Mouse (Mus musculus) c-Kit-positive CD71-negative TER-119-negative erythroid progenitor cells, embryonic 14.5 days (primary cell): ENCODE data around the gene Atp8a2.
A peak's percentile ranks its signal among the peaks of the same experiment; 100 is the strongest.

Experiments used
- DNase-seq: peaks from one replicate; pipeline ENCODE4 v3.0.0-alpha.2; 2013; ENCODE audit warnings: low read depth

Gene Atp8a2

DNA sequence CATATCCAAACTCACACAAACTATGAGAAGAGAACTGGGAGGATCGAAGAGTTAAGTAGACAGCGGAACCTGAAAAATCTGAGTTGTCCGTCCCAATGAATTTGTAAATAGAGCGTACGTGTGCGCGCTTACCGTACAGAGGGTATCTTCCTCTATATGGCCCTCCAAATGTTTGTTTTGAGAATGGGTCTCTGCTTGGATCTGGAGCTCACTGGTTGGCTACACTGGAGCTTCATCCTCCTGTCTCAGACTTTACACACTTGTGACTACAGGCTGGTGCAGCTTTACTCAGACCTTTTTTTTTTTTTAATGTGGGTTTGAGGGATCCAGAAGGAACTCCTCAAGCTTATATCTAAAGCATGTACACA, 598.7 kb downstream of the Atp8a2 start:
- DNase-seq, result no peak

DNA sequence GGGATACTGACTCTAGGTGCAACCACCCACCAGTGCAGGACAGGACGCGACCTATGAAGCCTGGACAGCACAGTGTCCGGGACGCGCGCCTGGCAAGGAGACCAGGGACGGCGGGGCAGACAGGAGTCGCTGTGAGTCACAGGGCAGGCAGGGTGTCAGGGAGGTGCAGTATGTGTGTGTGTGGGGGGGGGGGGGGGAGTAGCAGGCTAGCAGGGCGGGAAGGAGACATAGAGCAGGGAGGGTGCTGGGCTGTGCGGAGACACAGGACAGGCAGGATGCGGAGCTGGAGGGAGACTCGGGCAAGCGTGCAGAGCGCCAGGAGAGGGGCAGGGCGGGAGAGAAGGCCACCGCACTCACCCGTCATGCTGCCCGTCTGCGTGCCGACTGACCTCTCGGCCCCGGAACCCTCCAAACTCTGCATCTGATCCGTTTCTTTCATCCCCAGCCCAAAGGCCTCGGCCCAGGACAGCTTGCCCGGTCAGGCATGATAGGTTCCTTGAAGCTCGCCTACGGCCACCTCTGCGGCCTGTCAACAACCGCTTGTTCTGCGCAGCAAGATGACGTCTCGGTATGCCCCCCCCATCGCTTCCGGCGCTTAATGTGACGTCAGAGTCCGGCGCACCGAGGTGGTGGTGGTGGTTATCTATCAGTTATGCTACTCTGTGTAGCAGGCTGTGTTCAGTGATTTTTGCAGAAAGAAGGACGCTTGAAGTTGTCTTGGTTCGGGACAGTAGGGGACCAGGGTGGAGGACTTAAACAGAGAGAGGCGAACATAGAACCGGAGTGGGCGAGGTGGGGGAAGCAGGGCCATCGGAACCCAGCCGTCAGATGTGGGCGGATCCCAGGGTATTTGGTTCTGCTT, 599.4 kb downstream of the Atp8a2 start, which contains the start of gene Cdadc1:
Cdadc1 (minus strand) TSS at position 562 of the 862 bp plus-strand sequence.
- peak; percentile 82 for DNase-seq

DNA sequence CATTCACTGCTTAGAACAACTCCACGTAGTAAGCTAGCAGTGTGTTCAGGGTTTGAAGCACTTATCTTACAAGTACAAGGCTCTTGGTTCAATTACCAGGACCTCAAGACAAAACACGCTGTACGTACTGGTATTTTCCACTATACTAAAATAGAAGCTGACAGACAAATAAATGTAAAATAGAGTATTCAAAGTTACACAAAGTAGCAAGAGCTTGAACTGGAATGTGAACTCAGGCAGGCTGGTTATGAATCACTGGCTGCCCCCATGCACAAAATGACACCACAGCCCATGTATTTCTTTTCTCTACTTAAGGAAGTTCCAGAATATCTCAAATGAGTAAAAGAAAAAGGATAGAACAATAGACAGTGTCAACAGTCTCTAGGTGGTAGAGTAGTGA, 602.0 kb downstream of the Atp8a2 start:
- no peak for DNase-seq

DNA sequence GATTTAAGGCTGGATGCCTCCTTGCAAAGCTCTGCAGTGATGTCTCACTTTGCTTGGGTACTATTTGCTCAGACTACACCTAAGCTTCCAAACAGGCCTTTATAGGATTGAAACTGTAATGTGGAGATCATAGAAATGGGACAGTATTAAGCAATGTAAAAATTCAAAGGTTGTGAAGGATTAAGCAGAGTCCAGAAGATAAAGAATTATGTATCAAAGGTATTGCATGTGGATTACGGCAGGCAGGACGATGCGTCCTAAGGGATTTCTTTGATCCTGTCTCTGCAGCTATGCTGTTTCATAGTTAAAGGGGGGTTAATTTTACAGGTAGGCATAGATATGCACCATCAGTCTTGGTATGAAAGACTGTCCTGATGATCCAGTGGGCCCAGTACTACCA, 604.4 kb downstream of the Atp8a2 start:
- DNase-seq, result no peak

DNA sequence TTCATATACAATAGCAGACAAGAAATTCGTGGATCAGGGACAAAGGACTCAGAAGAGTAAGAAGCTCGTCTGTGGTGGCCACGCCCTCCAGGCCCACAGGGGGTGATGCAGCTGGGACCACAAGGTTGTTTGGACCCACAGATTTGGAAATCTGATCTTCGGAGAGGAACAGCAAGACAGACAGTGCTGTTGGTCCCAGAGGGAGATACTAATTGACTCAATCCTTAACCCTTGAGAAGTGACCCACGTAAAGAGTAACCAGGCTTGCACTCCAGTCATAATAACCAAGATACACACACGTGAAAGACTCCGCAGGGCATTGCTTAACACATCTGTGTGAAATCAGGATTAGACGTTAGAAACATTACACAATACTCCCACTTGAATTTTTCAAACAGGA, 605.1 kb downstream of the Atp8a2 start:
- no peak for DNase-seq

DNA sequence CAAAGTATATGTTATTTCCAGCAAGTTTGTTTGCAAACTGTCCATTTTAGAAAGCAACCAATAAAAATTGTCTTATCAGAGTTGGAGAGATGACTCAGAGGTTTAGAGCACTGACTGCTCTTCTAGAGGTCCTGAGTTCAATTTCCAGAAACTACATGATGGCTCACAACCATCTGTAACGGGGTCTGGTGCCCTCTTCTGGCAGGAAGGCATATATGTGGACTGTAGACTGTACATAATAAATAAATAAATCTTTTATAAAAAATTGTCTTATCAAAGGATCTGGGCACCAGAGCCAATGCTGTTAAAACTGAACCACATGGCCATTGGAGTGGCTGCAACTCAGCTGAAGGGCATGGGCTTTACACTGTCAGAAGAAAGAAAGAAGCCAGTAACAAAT, 606.4 kb downstream of the Atp8a2 start:
- DNase-seq, result no peak
